Mouse (Mus musculus) stomach, postnatal 0 days (tissue): ENCODE data around the gene Ddit4l. TPM values are rescaled to one million over a fixed set of nuclear protein-coding genes. Genes with fewer than 3 reads are reported as not detected.

Source experiments
- ATAC-seq: fragments of 200-750 bp; cut with Nextera tagmentation; 2 replicates; pipeline ENCODE4 v1.8.0; 2017; ENCODE audit not compliant: low FRiP score, low TSS enrichment
- DNase-seq: peaks from one replicate; pipeline ENCODE4 v3.0.0-alpha.2; 2016; ENCODE audit warnings: low spot score
- H3K27ac ChIP-seq: fragments of 300-500 bp; sonication (generic); replicated peaks from 2 replicates; pipeline ENCODE4 v1.5.1; 2014; ENCODE audit warnings: mild to moderate bottlenecking, control low read depth
- H3K27me3 ChIP-seq: fragments of 300-500 bp; sonication (generic); 2 replicates; pipeline ENCODE4 v1.6.1; 2014; ENCODE audit warnings: low read length; ENCODE audit not compliant: control insufficient read depth, insufficient read depth
- H3K36me3 ChIP-seq: fragments of 300-500 bp; sonication (generic); 2 replicates; pipeline ENCODE4 v1.6.1; 2014; ENCODE audit warnings: low read length, mixed read lengths; ENCODE audit not compliant: control insufficient read depth, insufficient read depth
- H3K4me1 ChIP-seq: fragments of 300-500 bp; sonication (generic); replicated peaks from 2 replicates; pipeline ENCODE4 v1.6.1; 2014; ENCODE audit warnings: antibody characterized with exemption; ENCODE audit not compliant: control insufficient read depth, insufficient read depth
- H3K4me2 ChIP-seq: fragments of 300-500 bp; sonication (generic); replicated peaks from 2 replicates; pipeline ENCODE4 v1.6.1; 2014; ENCODE audit warnings: low read depth, mild to moderate bottlenecking, control low read depth, moderate library complexity
- H3K4me3 ChIP-seq: fragments of 300-500 bp; sonication (generic); 2 replicates; pipeline ENCODE4 v1.5.1; 2014; ENCODE audit warnings: low read depth, low read length, control low read depth
- H3K9ac ChIP-seq: fragments of 300-500 bp; sonication (generic); 2 replicates; pipeline ENCODE4 v1.6.1; 2014; ENCODE audit warnings: mild to moderate bottlenecking, low read length, control low read depth, mixed read lengths
- H3K9me3 ChIP-seq: fragments of 300-500 bp; sonication (generic); 2 replicates; pipeline ENCODE4 v1.6.1; 2016; ENCODE audit warnings: low read length; ENCODE audit not compliant: control insufficient read depth
- CTCF ChIP-seq: IDR thresholded peaks from 2 replicates; pipeline ENCODE4 v1.5.1; 2016; ENCODE audit warnings: antibody characterized with exemption, low read depth, mild to moderate bottlenecking, moderate library complexity
- EP300 ChIP-seq: optimal IDR thresholded peaks from 2 replicates; pipeline ENCODE3; 2016; ENCODE audit warnings: antibody characterized with exemption
- WGBS: fragments of 180-500 bp; shearing (Covaris S2); extraction: QIAGEN DNeasy Blood & Tissue Kit; methylation state at CpG from one replicate; pipeline ENCODE4 v1.1.7; 2014; 5-methylcytosine and 5-hydroxymethylcytosine counted together
- polyA plus RNA-seq: library from polyadenylated mRNA; unstranded; fragments of >200 nt; fragmentation: Nextera tagmentation; extraction: Ambion mirVana; gene quantifications from 2 replicates; pipeline ENCODE4 v1.2.1, GENCODE M21; 2015

Ddit4l gene
- polyA plus RNA-seq, 1 experiment from 2014 or later = 4.2 TPM

- Histone ChIP-seq H3K9ac (no peak overlapping the region), H3K27me3 (no peaks in the 10 kb centered on the region), H3K4me2 (no peak overlapping the region), H3K4me3 (no peak overlapping the region), H3K4me1 (no peaks in the 10 kb centered on the region), H3K9me3 (no peaks in the 10 kb centered on the region), H3K36me3 (no peaks in the 10 kb centered on the region), H3K27ac (no peak overlapping the region)
- TF ChIP-seq CTCF (no peak), EP300 (no peak)
- 77% methylated on average over 6 of the region's 6 CpGs for WGBS
- no peak for ATAC-seq
- no peak for DNase-seq
These were observed 10.8 kb upstream of the Ddit4l start for GRCm38 (mm10) chr3:137610457-137611109.

GRCm38 (mm10) chr3:137611110-137611857 lies 10.1 kb upstream of the Ddit4l start:
- no peak for ATAC-seq
- WGBS = 61% methylated on average over 4 of the region's 4 CpGs

GRCm38 (mm10) chr3:137611981-137612380 lies 9.4 kb upstream of the Ddit4l start:
- Histone ChIP-seq H3K9me3 (no peaks in the 10 kb centered on the region), H3K27ac (no peak overlapping the region), H3K4me2 (no peak overlapping the region), H3K27me3 (no peaks in the 10 kb centered on the region), H3K36me3 (no peaks in the 10 kb centered on the region), H3K4me1 (no peaks in the 10 kb centered on the region), H3K9ac (no peak overlapping the region), H3K4me3 (no peak overlapping the region)
- TF ChIP-seq CTCF (no peak), EP300 (no peak)
- DNase-seq = no peak
- WGBS = 39% methylated on average over 2 of the region's 2 CpGs
- ATAC-seq = no peak

More at GRCm38 (mm10) chr3:137611110-137611857, 10.1 kb upstream of the Ddit4l start:
- no peaks in the 10 kb centered on the region for H3K4me1 ChIP-seq
- DNase-seq = no peak
- no peaks in the 10 kb centered on the region for H3K9me3 ChIP-seq
- H3K27ac ChIP-seq = no peak overlapping the region
- H3K36me3 ChIP-seq = no peaks in the 10 kb centered on the region
- H3K9ac ChIP-seq = no peak overlapping the region
- no peak overlapping the region for H3K4me2 ChIP-seq
- H3K4me3 ChIP-seq = no peak overlapping the region
- no peaks in the 10 kb centered on the region for H3K27me3 ChIP-seq
- TF ChIP-seq EP300 = no peak
- TF ChIP-seq CTCF = no peak

GRCm38 (mm10) chr3:137620540-137620939 lies 872 bp upstream of the Ddit4l start:
- H3K36me3 ChIP-seq = no peaks in the 10 kb centered on the region
- peaks cover 2% of the 10 kb centered on the region; the same call in 1 of the 2 replicates for H3K4me1 ChIP-seq
- no peaks in the 10 kb centered on the region for H3K27me3 ChIP-seq
- no peak overlapping the region for H3K4me3 ChIP-seq
- H3K4me2 ChIP-seq = no peak overlapping the region
- no peak overlapping the region for H3K9ac ChIP-seq
- no peak for DNase-seq
- ATAC-seq = no peak
- no peak for TF ChIP-seq CTCF
- no peak for TF ChIP-seq EP300
- 74% methylated on average over 5 of the region's 5 CpGs for WGBS
- no peak overlapping the region for H3K27ac ChIP-seq
- no peaks in the 10 kb centered on the region for H3K9me3 ChIP-seq

GRCm38 (mm10) chr3:137622091-137622490 lies 679 bp downstream of the Ddit4l start:
- TF ChIP-seq CTCF (no peak), EP300 (no peak)
- 51% methylated on average over 6 of the region's 6 CpGs for WGBS
- DNase-seq (no peak), ATAC-seq (no peak)
- Histone ChIP-seq H3K4me2 (no peak overlapping the region), H3K9ac (no peak overlapping the region), H3K9me3 (no peaks in the 10 kb centered on the region), H3K4me3 (no peak overlapping the region), H3K36me3 (no peaks in the 10 kb centered on the region), H3K27me3 (no peaks in the 10 kb centered on the region), H3K27ac (no peak overlapping the region), H3K4me1 (peaks cover 2% of the 10 kb centered on the region; the same call in 1 of the 2 replicates)
